Mouse (Mus musculus): ENCODE data around the gene Thyn1. TPM values are rescaled to one million over a fixed set of nuclear protein-coding genes. Genes with fewer than 3 reads are reported as not detected.

Gene Thyn1
- total RNA-seq (2015): 130 and 154 TPM in 2 replicates
- 122 and 128 TPM in 2 replicates for total RNA-seq (2017)

DNA sequence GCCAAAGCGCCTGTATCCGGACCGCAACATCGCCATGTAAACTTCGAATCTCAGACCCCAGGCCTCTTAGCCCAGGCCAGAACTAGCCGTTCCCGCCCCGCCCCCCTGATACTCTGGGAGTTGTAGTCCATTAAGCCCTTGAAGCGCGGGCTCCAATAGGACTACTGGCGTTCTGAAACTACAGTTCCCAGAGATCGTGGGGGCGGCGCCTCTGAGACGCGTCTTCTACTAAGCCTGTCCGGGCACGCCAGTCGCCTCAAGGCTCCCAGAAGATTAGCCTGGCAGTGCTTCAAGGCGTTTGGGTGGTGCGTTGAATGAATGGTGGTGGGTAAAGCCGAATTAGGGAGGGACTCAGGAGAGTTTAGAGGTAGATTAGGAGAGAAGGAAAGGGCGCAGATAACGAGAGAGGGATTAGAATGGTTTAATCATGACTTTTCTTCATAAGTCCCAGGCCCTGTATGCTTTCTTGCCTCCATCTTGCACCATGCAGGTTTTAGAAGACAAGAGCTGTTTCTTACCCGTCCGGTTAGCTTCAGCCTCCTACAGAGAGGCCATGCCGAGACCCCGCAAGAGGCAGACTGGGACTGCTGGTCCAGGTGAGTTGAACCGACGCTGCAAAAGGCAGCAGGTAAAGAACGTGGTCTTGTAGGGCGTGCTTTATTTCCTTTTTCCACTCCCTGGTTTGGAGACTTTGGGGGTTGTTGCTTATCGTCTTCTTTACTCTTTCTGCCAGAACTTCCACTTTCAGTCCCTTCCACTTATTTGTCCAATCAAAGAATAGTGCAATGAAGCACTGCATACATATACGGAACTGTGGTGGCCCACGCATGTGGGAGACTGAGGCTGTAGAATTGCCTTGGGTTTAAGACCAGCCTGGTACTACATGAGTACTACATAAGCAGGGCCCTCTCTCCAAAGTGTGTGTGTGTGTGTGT lies at the start of gene Thyn1, which contains the start of gene Acad8:
Gene Thyn1, plus strand, starts transcription at position 250 of the 935 bp plus-strand sequence.
Gene Acad8, minus strand, starts transcription at position 106 of the 935 bp plus-strand sequence.
- ATAC-seq (replicated peaks; ENCODE audit: poor library complexity): peak; percentile 92

- no peak for ATAC-seq (replicated peaks; ENCODE audit: poor library complexity)
Measured at GRCm38 (mm10) chr9:26977754-26978153, 21.8 kb upstream of the Thyn1 start.

GRCm38 (mm10) chr9:26978776-26979175 lies 20.7 kb upstream of the Thyn1 start:
- no peak for ATAC-seq (replicated peaks; ENCODE audit: poor library complexity)

DNA sequence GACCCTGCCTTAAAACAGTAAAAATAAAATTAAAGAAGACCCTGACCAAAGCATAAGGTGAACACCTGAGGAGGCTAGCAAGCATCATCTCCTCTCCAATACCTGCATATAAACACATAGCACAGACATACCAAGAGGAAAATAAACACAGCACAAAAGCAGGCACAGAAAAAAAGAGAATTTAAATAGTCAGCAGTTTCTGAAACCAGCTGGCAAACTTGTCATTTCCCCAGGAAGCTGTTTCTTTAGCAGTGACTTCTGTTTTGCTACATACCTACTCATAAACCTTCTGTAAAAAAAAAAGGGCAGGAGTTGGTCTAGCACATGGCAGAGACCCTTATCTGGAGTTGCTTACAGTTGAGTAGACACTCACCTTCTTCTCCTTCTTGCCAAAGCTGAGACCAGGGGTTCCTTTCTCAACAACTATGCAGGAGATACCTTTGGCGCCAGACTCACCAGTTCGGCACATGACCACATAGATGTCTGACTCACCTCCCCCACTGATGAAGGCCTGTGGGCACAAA lies 14.4 kb upstream of the Thyn1 start:
- no peak for ATAC-seq (replicated peaks; ENCODE audit: poor library complexity)

- ATAC-seq (replicated peaks; ENCODE audit: poor library complexity): no peak
Measured at GRCm38 (mm10) chr9:26985668-26986277, 13.7 kb upstream of the Thyn1 start.

DNA sequence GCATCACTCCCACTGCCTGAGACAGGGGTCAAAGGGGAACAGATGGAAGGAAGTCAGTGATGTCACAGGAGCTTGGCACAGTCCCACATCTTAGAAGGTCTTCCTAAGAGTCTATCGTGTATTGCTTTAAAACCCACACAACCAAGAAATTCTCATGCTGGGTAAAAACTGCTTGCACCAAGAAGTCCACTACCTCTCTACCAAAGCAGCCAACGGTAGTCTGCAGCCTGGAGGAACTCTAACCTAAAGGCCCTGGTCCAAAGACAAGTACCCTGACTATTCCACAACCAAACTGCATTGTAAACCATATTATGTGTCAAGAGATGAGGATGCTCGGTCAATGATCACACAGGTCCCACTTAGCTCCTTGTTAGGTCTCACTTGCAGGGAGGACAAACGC lies 9.3 kb upstream of the Thyn1 start:
- ATAC-seq (replicated peaks; ENCODE audit: poor library complexity): no peak

DNA sequence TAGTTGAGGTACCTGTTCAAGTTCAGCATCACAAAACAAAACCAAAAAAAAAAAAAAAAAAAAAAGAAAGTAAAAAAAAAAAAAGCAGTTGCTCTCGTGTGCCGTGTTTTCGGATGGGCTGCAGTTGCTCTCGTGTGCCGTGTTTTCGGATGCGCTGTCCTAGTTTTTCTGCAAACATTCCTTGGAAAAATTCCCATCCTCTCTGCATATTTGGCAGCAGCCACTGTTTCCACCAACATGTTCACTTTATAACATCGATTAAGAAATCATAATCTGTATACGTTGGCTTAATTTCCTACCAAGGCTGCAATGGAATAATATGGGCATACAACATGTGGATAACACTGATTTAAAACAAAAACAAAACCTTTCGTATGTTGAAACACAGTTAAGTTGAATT lies 6.4 kb upstream of the Thyn1 start:
- no peak for ATAC-seq (replicated peaks; ENCODE audit: poor library complexity)

GRCm38 (mm10) chr9:26993900-26994299 lies 5.6 kb upstream of the Thyn1 start:
- no peak for ATAC-seq (replicated peaks; ENCODE audit: poor library complexity)

DNA sequence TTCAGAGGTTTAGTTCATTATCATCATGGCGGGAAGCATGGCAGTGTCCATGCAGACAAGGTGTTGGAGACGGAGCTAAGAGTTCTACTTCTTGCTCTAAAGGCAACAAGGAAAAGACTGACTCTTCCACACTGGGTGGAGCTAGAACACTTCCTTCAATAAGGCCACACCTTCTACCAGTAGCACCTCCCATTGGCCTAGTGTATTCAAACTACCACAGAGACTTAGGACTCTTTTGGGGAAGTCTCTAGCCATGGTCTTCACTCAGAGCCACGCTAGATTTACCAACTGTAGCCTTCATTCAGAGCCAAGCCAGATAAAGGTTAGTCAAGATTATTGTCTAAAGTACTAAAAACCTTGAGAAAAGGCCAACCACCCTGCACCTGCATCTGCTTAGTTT lies 2.4 kb upstream of the Thyn1 start:
- peak; percentile 67 for ATAC-seq (replicated peaks; ENCODE audit: poor library complexity)

DNA sequence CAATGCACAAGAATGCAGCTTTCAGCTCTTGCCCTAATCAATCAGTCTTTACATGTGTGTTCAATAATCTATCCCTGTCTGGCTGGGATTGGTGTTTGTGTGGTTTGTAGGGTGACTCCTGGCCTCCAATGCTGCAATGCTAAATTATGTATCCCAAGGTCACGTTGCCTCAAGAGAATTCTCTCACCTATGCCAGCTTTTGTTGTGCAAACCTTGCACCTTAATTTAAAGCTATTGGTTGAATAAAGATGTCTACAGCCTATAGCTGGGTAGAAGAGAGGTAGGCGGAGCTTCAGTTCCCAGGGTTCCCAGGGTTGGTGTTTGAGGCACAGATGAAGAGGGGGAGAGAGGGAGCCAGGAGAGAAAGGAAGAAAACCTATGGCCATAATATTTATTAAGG lies 2.0 kb upstream of the Thyn1 start:
- ATAC-seq (replicated peaks; ENCODE audit: poor library complexity): no peak

GRCm38 (mm10) chr9:26998669-26999460 lies 645 bp upstream of the Thyn1 start:
- ATAC-seq (replicated peaks; ENCODE audit: poor library complexity): no peak

- no peak for ATAC-seq (replicated peaks; ENCODE audit: poor library complexity)
Measured at GRCm38 (mm10) chr9:27005231-27005630, 5.7 kb downstream of the Thyn1 start.

DNA sequence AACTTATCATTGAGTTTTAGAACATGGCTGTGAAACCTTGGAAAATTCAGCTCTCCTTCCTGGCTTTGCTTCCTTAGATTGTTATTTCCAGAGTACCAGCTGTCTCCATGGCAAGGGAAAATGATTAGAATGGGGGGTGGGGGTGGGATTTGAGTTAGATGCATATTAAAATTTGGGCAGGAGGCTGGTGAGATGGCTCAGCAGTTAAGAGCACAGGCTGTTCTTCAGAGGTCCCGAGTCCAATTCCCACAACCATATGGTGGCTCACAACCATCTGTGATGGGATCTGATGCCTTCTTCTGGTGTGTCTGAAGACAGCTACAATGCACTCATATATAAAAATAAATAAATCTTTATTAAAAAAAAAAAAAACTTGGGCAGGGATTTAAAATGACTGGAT lies 6.4 kb downstream of the Thyn1 start:
- no peak for ATAC-seq (replicated peaks; ENCODE audit: poor library complexity)

GRCm38 (mm10) chr9:27006866-27007265 lies 7.4 kb downstream of the Thyn1 start:
- ATAC-seq (replicated peaks; ENCODE audit: poor library complexity): no peak

DNA sequence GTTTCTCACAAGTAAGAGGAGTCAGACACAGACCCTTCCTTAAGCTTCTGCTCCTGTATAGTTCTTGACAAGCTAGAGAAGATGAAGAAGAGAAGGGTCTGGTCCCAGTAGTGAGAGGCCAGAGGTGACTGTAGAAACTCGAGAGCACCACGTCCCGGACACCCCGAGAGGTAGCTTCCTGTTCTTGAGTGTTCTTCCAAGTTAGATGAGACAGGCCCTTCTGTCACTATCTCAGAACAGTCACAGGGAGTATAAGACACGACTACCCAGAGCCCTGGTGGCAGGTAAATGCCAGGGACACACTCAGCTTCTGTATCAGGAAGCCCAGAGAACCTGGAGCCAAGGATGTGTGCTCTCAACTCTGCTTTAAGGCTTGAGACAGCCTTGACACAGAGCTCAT lies 9.7 kb downstream of the Thyn1 start:
- ATAC-seq (replicated peaks; ENCODE audit: poor library complexity): no peak

DNA sequence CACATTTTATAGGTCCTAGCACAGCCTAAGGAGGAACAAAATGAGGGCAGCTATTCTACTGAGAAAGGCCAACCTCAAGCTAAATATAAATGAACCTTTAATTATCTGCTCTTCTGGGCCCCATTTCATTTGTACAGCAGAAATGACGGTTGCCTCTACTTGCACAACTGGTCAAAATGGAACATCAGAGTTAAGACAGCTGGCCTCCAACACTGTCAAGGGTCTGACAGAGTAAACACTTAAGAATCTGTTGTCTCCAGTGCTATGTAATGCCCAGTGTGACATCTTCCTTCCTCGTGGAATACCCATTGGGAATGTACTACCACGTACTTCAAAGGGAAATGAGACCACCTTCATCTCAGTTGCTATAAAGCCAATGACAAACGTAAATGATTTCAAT lies 12.1 kb downstream of the Thyn1 start:
- no peak for ATAC-seq (replicated peaks; ENCODE audit: poor library complexity)

GRCm38 (mm10) chr9:27018961-27019360 lies 19.5 kb downstream of the Thyn1 start:
- ATAC-seq (replicated peaks; ENCODE audit: poor library complexity): no peak

GRCm38 (mm10) chr9:27023681-27024080 lies 24.2 kb downstream of the Thyn1 start:
- peak; percentile 88 for ATAC-seq (replicated peaks; ENCODE audit: poor library complexity)

- ATAC-seq (replicated peaks; ENCODE audit: poor library complexity): peak; percentile 15; the same call in 1 of the 2 replicates
Measured at GRCm38 (mm10) chr9:27026708-27027107, 27.2 kb downstream of the Thyn1 start.

DNA sequence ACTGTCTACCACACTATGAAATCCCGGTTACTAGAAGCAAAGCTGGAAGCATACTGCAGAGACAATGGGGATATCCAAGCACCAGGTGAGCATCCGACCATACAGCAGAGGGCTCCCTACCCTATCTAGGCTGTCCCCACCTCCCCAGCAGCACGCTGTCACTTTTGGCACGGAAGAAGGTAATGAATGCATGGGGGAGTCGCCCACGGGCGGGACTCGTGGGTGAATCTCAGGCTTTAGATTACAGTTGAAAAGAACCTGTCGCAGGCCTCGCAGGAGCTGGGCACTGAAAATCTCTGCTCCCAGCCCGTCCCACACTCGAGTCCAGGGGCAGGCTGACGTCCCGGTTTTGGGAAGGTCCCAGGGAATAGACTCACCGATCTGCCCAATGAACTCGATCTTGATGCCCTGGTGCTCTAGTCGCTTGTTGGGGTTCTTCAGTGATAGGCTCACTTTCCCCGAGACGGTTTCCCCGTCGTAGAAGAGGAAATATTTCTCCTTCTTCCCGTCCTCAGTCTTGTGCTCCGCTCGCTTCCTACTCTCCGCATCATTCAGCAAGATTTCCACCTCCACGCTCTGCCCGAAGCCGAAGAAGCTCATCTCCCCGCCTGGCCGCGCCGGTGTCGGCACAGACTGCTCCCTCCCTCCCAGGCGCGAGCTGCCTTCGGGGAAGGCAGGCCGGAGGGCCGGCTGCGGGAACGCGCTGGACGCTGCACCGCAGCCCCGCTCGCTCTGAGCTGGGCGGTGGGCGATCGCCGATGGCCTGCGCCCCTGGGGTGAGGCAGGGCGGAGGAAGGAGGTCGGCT lies 29.7 kb downstream of the Thyn1 start:
- ATAC-seq (replicated peaks; ENCODE audit: poor library complexity): peak; percentile 27
